Mouse (Mus musculus) E14TG2a.4 (cell line): ENCODE data around the gene Sipa1l1.

ENCODE experiments used
- CTCF ChIP-seq: conservative IDR thresholded peaks from 2 replicates; pipeline ENCODE4 v1.5.1; 2014; ENCODE audit warnings: low read length
- NANOG ChIP-seq: IDR thresholded peaks from 2 replicates; pipeline ENCODE4 v1.6.1; 2014; ENCODE audit warnings: borderline replicate concordance, low read length, mixed read lengths
- POU5F1 ChIP-seq: IDR thresholded peaks from 2 replicates; pipeline ENCODE4 v1.6.1; 2014; ENCODE audit warnings: low read length, borderline replicate concordance

DNA sequence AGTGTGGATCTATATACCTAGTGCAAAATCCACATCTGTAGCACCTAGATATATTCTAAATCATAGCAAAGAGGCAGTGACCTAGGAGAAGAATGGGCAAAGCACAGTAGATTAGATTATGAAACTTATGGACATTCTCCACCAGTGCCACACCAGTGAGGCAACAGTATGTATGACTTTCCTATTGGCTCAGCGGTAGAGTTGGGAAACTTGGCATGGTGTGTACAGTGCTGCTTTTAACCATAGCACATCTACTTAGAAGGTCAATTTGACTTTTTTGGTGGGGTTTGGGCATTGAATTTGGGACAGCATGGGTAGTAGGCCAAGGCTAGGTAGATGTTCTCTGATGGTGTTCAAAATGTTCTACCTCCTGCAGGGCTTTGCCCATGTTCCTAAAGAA, 159.0 kb downstream of the Sipa1l1 start:
- TF ChIP-seq CTCF = no peak
- no peak for TF ChIP-seq NANOG
- no peak for TF ChIP-seq POU5F1
